Mouse (Mus musculus): ENCODE measurements at regions not wholly inside any gene's neighbourhood (a gene's known extent, or its start where the extent isn't known, plus 50 kb on each side); places are given as distances from the start of the nearest gene placed in this dataset.

- DNase-seq, result no peak
- intact Hi-C loops (cut with DNase I), result no loop called here
These were observed 73.1 kb upstream of the Cpm start for GRCm38 (mm10) chr10:117556027-117556789.

- intact Hi-C loops (cut with DNase I), result no loop called here
- no peak for DNase-seq
These were observed 73.8 kb upstream of the Cpm start for GRCm38 (mm10) chr10:117555542-117555941.

- intact Hi-C loops (cut with DNase I), result no loop called here
- DNase-seq, result no peak
These were observed 74.3 kb upstream of the Cpm start for GRCm38 (mm10) chr10:117555044-117555443.

GRCm38 (mm10) chr10:117554533-117554932, 74.8 kb upstream of the Cpm start:
- intact Hi-C loops (cut with DNase I), result no loop called here
- no peak for DNase-seq

GRCm38 (mm10) chr10:117553211-117554186, 75.8 kb upstream of the Cpm start:
- no peak for DNase-seq
- intact Hi-C loops (cut with DNase I), result no loop called here

- DNase-seq, result no peak
- intact Hi-C loops (cut with DNase I), result no loop called here
These were observed 77.1 kb upstream of the Cpm start for GRCm38 (mm10) chr10:117552049-117552652.

- DNase-seq, result no peak
- intact Hi-C loops (cut with DNase I), result no loop called here
These were observed 77.9 kb upstream of the Cpm start for GRCm38 (mm10) chr10:117551234-117552048.

GRCm38 (mm10) chr10:117549854-117550605, 79.3 kb upstream of the Cpm start:
- DNase-seq, result no peak
- intact Hi-C loops (cut with DNase I), result no loop called here

- intact Hi-C loops (cut with DNase I), result no loop called here
- no peak for DNase-seq
These were observed 79.8 kb upstream of the Cpm start for GRCm38 (mm10) chr10:117549506-117549830.

GRCm38 (mm10) chr10:117548775-117549505, 80.4 kb upstream of the Cpm start:
- DNase-seq, result no peak
- intact Hi-C loops (cut with DNase I), result no loop called here

- DNase-seq, result no peak
- intact Hi-C loops (cut with DNase I), result no loop called here
These were observed 81.0 kb upstream of the Cpm start for GRCm38 (mm10) chr10:117548262-117548661.

GRCm38 (mm10) chr10:117547275-117547674, 82.0 kb upstream of the Cpm start:
- intact Hi-C loops (cut with DNase I), result no loop called here
- DNase-seq, result no peak

- intact Hi-C loops (cut with DNase I), result no loop called here
- DNase-seq, result no peak
These were observed 83.3 kb upstream of the Cpm start for GRCm38 (mm10) chr10:117545842-117546631.

GRCm38 (mm10) chr10:117544680-117545546, 84.4 kb upstream of the Cpm start:
- intact Hi-C loops (cut with DNase I), result no loop called here
- peak; percentile 17 to 26 for DNase-seq

GRCm38 (mm10) chr10:117543995-117544679, 85.2 kb upstream of the Cpm start:
- intact Hi-C loops (cut with DNase I), result no loop called here
- no peak for DNase-seq

- intact Hi-C loops (cut with DNase I), result no loop called here
These were observed 85.7 kb upstream of the Cpm start for GRCm38 (mm10) chr10:117543696-117543950.

More at GRCm38 (mm10) chr10:117543696-117543950, 85.7 kb upstream of the Cpm start:
- DNase-seq, result no peak

All from heart, postnatal 10 days (tissue).